In the genomic region with DNA sequence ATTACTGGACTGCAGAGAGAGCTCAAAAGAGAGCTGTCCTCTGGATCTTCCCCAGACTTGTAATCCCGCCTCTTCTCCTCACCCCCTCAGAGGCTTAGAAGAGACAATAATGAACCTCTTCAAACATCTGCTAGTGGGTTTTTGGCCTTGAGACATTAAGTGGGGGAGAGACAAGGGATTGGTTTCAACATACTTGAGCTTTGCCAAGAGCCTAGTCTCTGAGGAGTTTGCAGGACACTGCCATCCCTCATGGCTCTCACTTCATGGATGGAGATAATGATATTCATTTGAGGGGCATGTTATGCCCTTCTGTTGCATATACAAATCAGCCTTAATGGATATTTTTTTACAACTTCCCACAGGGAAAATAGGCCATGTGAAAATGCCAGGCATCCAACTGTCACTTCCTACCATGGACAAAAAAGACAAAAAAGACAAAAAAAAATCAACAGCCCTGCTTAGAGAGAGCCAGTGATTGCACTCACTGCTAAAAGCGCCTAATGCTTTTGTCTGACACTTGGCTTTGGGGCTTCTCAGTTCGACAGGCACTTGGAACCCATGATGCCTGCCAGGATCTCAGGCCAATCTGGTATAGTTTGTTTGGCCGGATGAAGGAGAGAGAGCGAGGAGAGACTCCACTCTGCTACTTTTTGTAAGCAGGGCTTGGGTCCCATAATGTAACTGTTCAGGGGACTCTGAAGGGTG, we compare ENCODE assay signal across 18 mouse cellular contexts.
DNase-seq lines count a peak whose midpoint lies in the region; ATAC-seq and TF ChIP-seq lines count a peak whose summit lies in the region.
"Had no signal": no experiment of that assay in that cellular context is flagged by ENCODE, and none has a peak within 500 bp of the region (broad histone marks: within the 10 kb centered on the region; RNA-seq: fewer than 3 reads in every experiment).

No protein-coding gene starts in this region.

- no peaks in the 10 kb centered on the region for H3K27me3 ChIP-seq in hindbrain, embryonic 16.5 days (replicated peaks; ENCODE audit: control insufficient read depth, insufficient read depth, low read length)
- H3K27me3 ChIP-seq in hindbrain, embryonic 10.5 days (ENCODE audit: insufficient read depth, poor library complexity, severe bottlenecking), result no peaks in the 10 kb centered on the region
- no peaks in the 10 kb centered on the region for H3K27me3 ChIP-seq in MEL (ENCODE audit: control insufficient read depth in 1 of 2, insufficient read depth in 2 of 2, low read length in 2 of 2)
- H3K27me3 ChIP-seq in intestine, embryonic 16.5 days (replicated peaks; ENCODE audit: control insufficient read depth, insufficient read depth, low read length), result no peaks in the 10 kb centered on the region
- H3K27me3 ChIP-seq: intestine, embryonic 15.5 days; kidney, embryonic 15.5 days had no signal

- no peak overlapping the region for H3K4me2 ChIP-seq in hindbrain, embryonic 16.5 days (ENCODE audit: low read length)
- H3K4me2 ChIP-seq in intestine, embryonic 16.5 days (ENCODE audit: low read depth, low read length), result no peak overlapping the region
- H3K4me2 ChIP-seq: heart, embryonic 11.5 days; intestine, embryonic 15.5 days; kidney, embryonic 15.5 days had no signal

- no peaks in the 10 kb centered on the region for H3K4me1 ChIP-seq in hindbrain, embryonic 16.5 days (ENCODE audit: control insufficient read depth, insufficient read depth, low read depth, low read length)
- H3K4me1 ChIP-seq in hindbrain, embryonic 10.5 days (replicated peaks), result no peaks in the 10 kb centered on the region
- peaks cover 5 to 26% of the 10 kb centered on the region in 2 experiments for H3K4me1 ChIP-seq in MEL (ENCODE audit: control insufficient read depth in 1 of 2, insufficient read depth in 2 of 2, low read length in 2 of 2)
- no peaks in the 10 kb centered on the region for H3K4me1 ChIP-seq in intestine, embryonic 16.5 days (ENCODE audit: control insufficient read depth, insufficient read depth, low read length)
- H3K4me1 ChIP-seq: intestine, embryonic 15.5 days had no signal

- DNase-seq in frontal cortex, postnatal 25 days (ENCODE audit: low spot score in 2 of 2), result no peak
- no peak for DNase-seq in hindbrain, embryonic 10.5 days (ENCODE audit: low spot score)
- DNase-seq in MEL (ENCODE audit: low read depth, low spot score) (no peak), adipocyte (ENCODE audit: low spot score) (peak; percentile 15)
- DNase-seq: cerebellum, adult 11-12 months; heart, postnatal 4 days; layer of hippocampus, postnatal 36 days; lung, adult 18-20 months; right cerebral cortex, adult 18-20 months had no signal

- no peak for TF ChIP-seq POLR2A in MEL (IDR thresholded peaks at IDR 0.05; ENCODE audit: control insufficient read depth in 1 of 2, insufficient read depth in 1 of 2, low read depth in 1 of 2, low read length in 2 of 2, poor library complexity in 1 of 2)

- no peaks in the 10 kb centered on the region for H3K9me3 ChIP-seq in hindbrain, embryonic 16.5 days (ENCODE audit: control insufficient read depth, low read length)
- H3K9me3 ChIP-seq in hindbrain, embryonic 10.5 days, result no peaks in the 10 kb centered on the region
- no peaks in the 10 kb centered on the region for H3K9me3 ChIP-seq in MEL (replicated peaks; ENCODE audit: insufficient read depth, low read length)
- H3K9me3 ChIP-seq in intestine, embryonic 16.5 days (ENCODE audit: control insufficient read depth, low read length), result no peaks in the 10 kb centered on the region
- H3K9me3 ChIP-seq: intestine, embryonic 15.5 days; kidney, embryonic 15.5 days had no signal

- H3K4me3 ChIP-seq in hindbrain, embryonic 16.5 days (ENCODE audit: low read length), result no peak overlapping the region
- H3K4me3 ChIP-seq in hindbrain, embryonic 10.5 days, result no peak overlapping the region
- no peak overlapping the region for H3K4me3 ChIP-seq in MEL (ENCODE audit: control insufficient read depth in 1 of 2, insufficient read depth in 1 of 2, low read depth in 2 of 2, low read length in 2 of 2)
- H3K4me3 ChIP-seq in intestine, embryonic 16.5 days (ENCODE audit: low read length), result no peak overlapping the region
- H3K4me3 ChIP-seq: erythroblast, embryonic 14.5 days; intestine, embryonic 15.5 days; kidney, embryonic 15.5 days had no signal

- H3K9ac ChIP-seq in hindbrain, embryonic 16.5 days (ENCODE audit: low read depth, low read length), result no peak overlapping the region
- H3K9ac ChIP-seq in MEL (ENCODE audit: control insufficient read depth, low read depth, low read length, poor library complexity, severe bottlenecking), result no peak overlapping the region
- H3K9ac ChIP-seq in intestine, embryonic 16.5 days (ENCODE audit: low read depth, low read length), result no peak overlapping the region
- H3K9ac ChIP-seq: intestine, embryonic 15.5 days; kidney, embryonic 15.5 days had no signal

- no peaks in the 10 kb centered on the region for H3K79me2 ChIP-seq in MEL (ENCODE audit: control insufficient read depth, insufficient read depth, low read length, poor library complexity)

- H3K27ac ChIP-seq in hindbrain, embryonic 16.5 days (ENCODE audit: low read depth, low read length), result peak overlapping the region; percentile 42; the same call in 1 of the 2 replicates
- no peak overlapping the region for H3K27ac ChIP-seq in hindbrain, embryonic 10.5 days
- H3K27ac ChIP-seq in MEL (ENCODE audit: control insufficient read depth, low read depth, low read length), result peak overlapping the region; percentile 17
- no peak overlapping the region for H3K27ac ChIP-seq in intestine, embryonic 16.5 days (ENCODE audit: low read length)
- H3K27ac ChIP-seq: intestine, embryonic 15.5 days; kidney, embryonic 15.5 days; stomach, postnatal 0 days had no signal

- no peak for TF ChIP-seq RAD21 in MEL (IDR thresholded peaks at IDR 0.05; ENCODE audit: low read depth, low read length)

- TF ChIP-seq EP300 in MEL (IDR thresholded peaks at IDR 0.05; ENCODE audit: low read depth in 1 of 2, low read length in 2 of 2), result no peak

- no peaks in the 10 kb centered on the region for H3K36me3 ChIP-seq in hindbrain, embryonic 16.5 days (ENCODE audit: control insufficient read depth, insufficient read depth, low read length)
- no peaks in the 10 kb centered on the region for H3K36me3 ChIP-seq in hindbrain, embryonic 10.5 days
- H3K36me3 ChIP-seq in MEL (ENCODE audit: control insufficient read depth in 1 of 2, insufficient read depth in 2 of 2, low read length in 2 of 2), result peaks cover 0 to 28% of the 10 kb centered on the region in 2 experiments; a peak in 2 of 4 replicates
- H3K36me3 ChIP-seq in intestine, embryonic 16.5 days (ENCODE audit: control insufficient read depth, insufficient read depth, low read length), result no peaks in the 10 kb centered on the region
- H3K36me3 ChIP-seq: intestine, embryonic 15.5 days; kidney, embryonic 15.5 days had no signal

- WGBS in hindbrain, embryonic 16.5 days, result 77% methylated on average over 5 of the region's 5 CpGs
- WGBS in hindbrain, embryonic 10.5 days, result 86% methylated on average over 5 of the region's 5 CpGs
- 82% methylated on average over 5 of the region's 5 CpGs for WGBS in intestine, embryonic 16.5 days

- 0 out of 2 replicates have a peak, but pooled peaks have one; percentile 9 for ATAC-seq in frontal cortex, adult (ENCODE audit: low TSS enrichment)
- peak; percentile 48; the same call in 1 of the 2 replicates for ATAC-seq in hindbrain, embryonic 16.5 days
- no peak for ATAC-seq in intestine, embryonic 16.5 days
- ATAC-seq: intestine, embryonic 15.5 days; midbrain, embryonic 16.5 days had no signal

- no peak for TF ChIP-seq CTCF in MEL (IDR thresholded peaks at IDR 0.05 in 2 of 3, conservative IDR thresholded peaks at IDR 0.05 in 1 of 3; ENCODE audit: control insufficient read depth in 1 of 3, insufficient read depth in 1 of 3, low read depth in 2 of 3, low read length in 3 of 3, poor library complexity in 1 of 3, severe bottlenecking in 1 of 3)

TF ChIP-seq in MEL, 35 proteins besides CTCF, POLR2A, EP300 and RAD21:
- TF ChIP-seq ZC3H11A (IDR thresholded peaks at IDR 0.05; ENCODE audit: low read depth, low read length) (no peak), ZMIZ1 (IDR thresholded peaks at IDR 0.05; ENCODE audit: low read depth, low read length) (no peak)

Comparison
In these comparisons a context has a peak if more than half of its experiments do, and no peak if none do; other contexts are left out.
1. H3K27ac ChIP-seq: peak in hindbrain, embryonic 16.5 days (single experiment) and MEL (single experiment); none in hindbrain, embryonic 10.5 days (single experiment) and intestine, embryonic 16.5 days (single experiment).